In genomic region chr3:4669971-4670370, GRCm38 (mm10) we compare ENCODE assay signal across 25 mouse cellular contexts.
DNase-seq lines count a peak whose midpoint lies in the region; ATAC-seq and TF ChIP-seq lines count a peak whose summit lies in the region.
"Had no signal": no experiment of that assay in that cellular context is flagged by ENCODE, and none has a peak within 500 bp of the region (broad histone marks: within the 10 kb centered on the region; RNA-seq: fewer than 3 reads in every experiment).

No protein-coding gene starts in this region.

- intact Hi-C loops in left cerebral cortex, postnatal 14 days (cut with DNase I) = no loop called here
- intact Hi-C loops in left cerebral cortex, adult 2 months (cut with DNase I) = no loop called here

- no peaks in the 10 kb centered on the region for H3K9me3 ChIP-seq in forebrain, postnatal 0 days (ENCODE audit: low read length)
- no peaks in the 10 kb centered on the region for H3K9me3 ChIP-seq in forebrain, embryonic 13.5 days (replicated peaks)
- H3K9me3 ChIP-seq: embryonic facial prominence, embryonic 13.5 days; heart, embryonic 10.5 days; limb, embryonic 10.5 days; liver, embryonic 15.5 days; lung, embryonic 15.5 days; neural tube, embryonic 12.5 days had no signal

- WGBS in forebrain, postnatal 0 days = 87% methylated on average over 1 of the region's 1 CpGs
- 91% methylated on average over 1 of the region's 1 CpGs for WGBS in forebrain, embryonic 13.5 days

- H3K4me2 ChIP-seq in forebrain, postnatal 0 days (ENCODE audit: low read depth) = no peak overlapping the region
- no peak overlapping the region for H3K4me2 ChIP-seq in forebrain, embryonic 13.5 days
- H3K4me2 ChIP-seq: embryonic facial prominence, embryonic 13.5 days; liver, embryonic 15.5 days; lung, embryonic 15.5 days; neural tube, embryonic 12.5 days had no signal

- peak; percentile 42; the same call in 1 of the 2 replicates for ATAC-seq in forebrain, postnatal 0 days
- no peak for ATAC-seq in forebrain, embryonic 13.5 days
- ATAC-seq: intestine, postnatal 0 days had no signal

- H3K9ac ChIP-seq in forebrain, postnatal 0 days = no peak overlapping the region
- H3K9ac ChIP-seq in forebrain, embryonic 13.5 days = no peak overlapping the region
- H3K9ac ChIP-seq: embryonic facial prominence, embryonic 13.5 days; liver, embryonic 15.5 days; lung, embryonic 15.5 days; neural tube, embryonic 12.5 days had no signal

- no peaks in the 10 kb centered on the region for H3K27me3 ChIP-seq in forebrain, postnatal 0 days (ENCODE audit: insufficient read depth, low read length)
- no peaks in the 10 kb centered on the region for H3K27me3 ChIP-seq in forebrain, embryonic 13.5 days
- H3K27me3 ChIP-seq: embryonic facial prominence, embryonic 13.5 days; liver, embryonic 15.5 days; lung, embryonic 15.5 days; neural tube, embryonic 12.5 days had no signal

- no peaks in the 10 kb centered on the region for H3K4me1 ChIP-seq in forebrain, postnatal 0 days (ENCODE audit: insufficient read depth)
- no peaks in the 10 kb centered on the region for H3K4me1 ChIP-seq in forebrain, embryonic 13.5 days
- H3K4me1 ChIP-seq: embryonic facial prominence, embryonic 13.5 days; heart, embryonic 10.5 days; limb, embryonic 10.5 days; liver, embryonic 15.5 days; lung, embryonic 15.5 days; neural tube, embryonic 12.5 days had no signal

- no peaks in the 10 kb centered on the region for H3K36me3 ChIP-seq in forebrain, postnatal 0 days (ENCODE audit: insufficient read depth)
- H3K36me3 ChIP-seq in forebrain, embryonic 13.5 days (ENCODE audit: poor library complexity, severe bottlenecking) = no peaks in the 10 kb centered on the region
- H3K36me3 ChIP-seq: embryonic facial prominence, embryonic 13.5 days; heart, embryonic 10.5 days; limb, embryonic 10.5 days; liver, embryonic 15.5 days; lung, embryonic 15.5 days; neural tube, embryonic 12.5 days had no signal

- no peak overlapping the region for H3K27ac ChIP-seq in forebrain, postnatal 0 days (ENCODE audit: low read depth, low read length)
- no peak overlapping the region for H3K27ac ChIP-seq in forebrain, embryonic 13.5 days
- no peak overlapping the region for H3K27ac ChIP-seq in left cerebral cortex, adult 2 months
- H3K27ac ChIP-seq: embryonic facial prominence, embryonic 13.5 days; heart, embryonic 10.5 days; layer of hippocampus, adult 2 months; limb, embryonic 10.5 days; liver, embryonic 15.5 days; lung, embryonic 15.5 days; neural tube, embryonic 12.5 days; stomach, postnatal 0 days had no signal

- TF ChIP-seq CTCF in forebrain, postnatal 0 days (IDR thresholded peaks at IDR 0.05; ENCODE audit: low read depth) = no peak
- TF ChIP-seq CTCF in left cerebral cortex, adult 2 months (IDR thresholded peaks at IDR 0.05) = no peak

- DNase-seq in forebrain, postnatal 0 days = peak; percentile 26
- peak; percentile 15 to 21 for DNase-seq in left cerebral cortex, postnatal 14 days (ENCODE audit: low spot score in 2 of 2)
- DNase-seq in left cerebral cortex, adult 2 months (ENCODE audit: extremely low spot score in 1 of 2, low spot score in 2 of 2) = no peak
- DNase-seq in right cerebral cortex, adult 2 months (ENCODE audit: low spot score in 2 of 2) = peak; percentile 8 to 9
- DNase-seq in right cerebral cortex, postnatal 36 days (ENCODE audit: low spot score in 2 of 2) = no peak
- DNase-seq in thymus, postnatal 25 days = no peak
- DNase-seq: adrenal gland, postnatal 25 days; cerebellum, adult 11-12 months; cerebellum, postnatal 10 days; gastrocnemius, postnatal 10 days; heart, postnatal 4 days; kidney, postnatal 25 days; liver; lung, postnatal 4 days had no signal

- H3K4me3 ChIP-seq in forebrain, postnatal 0 days (ENCODE audit: low read depth, low read length) = no peak overlapping the region
- no peak overlapping the region for H3K4me3 ChIP-seq in forebrain, embryonic 13.5 days
- H3K4me3 ChIP-seq in left cerebral cortex, adult 2 months = no peak overlapping the region
- H3K4me3 ChIP-seq: embryonic facial prominence, embryonic 13.5 days; erythroblast, embryonic 14.5 days; heart, embryonic 10.5 days; layer of hippocampus, adult 2 months; limb, embryonic 10.5 days; liver, embryonic 15.5 days; lung, embryonic 15.5 days; neural tube, embryonic 12.5 days had no signal

Comparison
In these comparisons a context has a peak if more than half of its experiments do, and no peak if none do; other contexts are left out.
1. DNase-seq: peak in forebrain, postnatal 0 days (single experiment), left cerebral cortex, postnatal 14 days (2 of 2) and right cerebral cortex, adult 2 months (2 of 2); none in left cerebral cortex, adult 2 months (0 of 2), right cerebral cortex, postnatal 36 days (0 of 2) and thymus, postnatal 25 days (single experiment).